Mouse (Mus musculus): ENCODE measurements around the gene Map2k4. TPM values are rescaled to one million over a fixed set of nuclear protein-coding genes. Genes with fewer than 3 reads are reported as not detected.

Gene Map2k4
- polyA plus RNA-seq (2015; fragmentation: Nextera tagmentation; extraction: Ambion mirVana), result 55.7 and 58.2 TPM in 2 replicates

- Histone ChIP-seq H3K4me2 (peak within 1 kb of the TSS; percentile 62), H3K9me3 (replicated peaks) (no peaks in the 10 kb centered on the region), H3K4me1 (replicated peaks) (peaks cover 23% of the 10 kb centered on the region), H3K9ac (peak within 1 kb of the TSS; percentile 99), H3K27me3 (no peaks in the 10 kb centered on the region), H3K36me3 (no peaks in the 10 kb centered on the region), H3K27ac (peak within 1 kb of the TSS; percentile 85), H3K4me3 (peak within 1 kb of the TSS; percentile 97)
- peak; percentile 99 for ATAC-seq (replicated peaks; ENCODE audit: insufficient number of reproducible peaks, insufficient read depth, low FRiP score, low read depth)
- WGBS, result 2% methylated on average over 36 of the region's 36 CpGs
Observed at GRCm38 (mm10) chr11:65788154-65788553, at the start of gene Map2k4. Gene Map2k4 (minus strand): TSS chr11:65788297.

GRCm38 (mm10) chr11:65824556-65824955 is 36.5 kb upstream of the Map2k4 start:
- H3K4me2 ChIP-seq, result no peak overlapping the region
- no peaks in the 10 kb centered on the region for H3K27me3 ChIP-seq
- no peak overlapping the region for H3K9ac ChIP-seq
- no peak for ATAC-seq (replicated peaks; ENCODE audit: insufficient number of reproducible peaks, insufficient read depth, low FRiP score, low read depth)
- peaks cover 50% of the 10 kb centered on the region for H3K36me3 ChIP-seq
- H3K27ac ChIP-seq, result no peak overlapping the region
- no peaks in the 10 kb centered on the region for H3K4me1 ChIP-seq (replicated peaks)
- no peak overlapping the region for H3K4me3 ChIP-seq
- H3K9me3 ChIP-seq (replicated peaks), result no peaks in the 10 kb centered on the region
- 91% methylated on average over 3 of the region's 3 CpGs for WGBS

GRCm38 (mm10) chr11:65820877-65821276 is 32.8 kb upstream of the Map2k4 start:
- no peak for ATAC-seq (replicated peaks; ENCODE audit: insufficient number of reproducible peaks, insufficient read depth, low FRiP score, low read depth)

GRCm38 (mm10) chr11:65820280-65820679 is 32.2 kb upstream of the Map2k4 start:
- ATAC-seq (replicated peaks; ENCODE audit: insufficient number of reproducible peaks, insufficient read depth, low FRiP score, low read depth), result no peak
- peaks cover 43% of the 10 kb centered on the region for H3K36me3 ChIP-seq
- no peak overlapping the region for H3K27ac ChIP-seq
- peaks cover 6% of the 10 kb centered on the region; the same call in 1 of the 2 replicates for H3K4me1 ChIP-seq (replicated peaks)
- H3K9ac ChIP-seq, result no peak overlapping the region
- H3K27me3 ChIP-seq, result no peaks in the 10 kb centered on the region
- no peak overlapping the region for H3K4me3 ChIP-seq
- H3K9me3 ChIP-seq (replicated peaks), result no peaks in the 10 kb centered on the region
- WGBS, result 65% methylated on average over 5 of the region's 5 CpGs
- no peak overlapping the region for H3K4me2 ChIP-seq

More at GRCm38 (mm10) chr11:65820877-65821276, 32.8 kb upstream of the Map2k4 start:
- no peak overlapping the region for H3K4me2 ChIP-seq
- H3K4me3 ChIP-seq, result no peak overlapping the region
- no peaks in the 10 kb centered on the region for H3K27me3 ChIP-seq
- no peaks in the 10 kb centered on the region for H3K9me3 ChIP-seq (replicated peaks)
- H3K27ac ChIP-seq, result no peak overlapping the region
- H3K36me3 ChIP-seq, result peaks cover 40% of the 10 kb centered on the region
- H3K4me1 ChIP-seq (replicated peaks), result peaks cover 3% of the 10 kb centered on the region; the same call in 1 of the 2 replicates
- 15% methylated on average over 7 of the region's 7 CpGs for WGBS
- H3K9ac ChIP-seq, result no peak overlapping the region

GRCm38 (mm10) chr11:65818193-65818592 is 30.1 kb upstream of the Map2k4 start:
- WGBS, result 68% methylated on average over 1 of the region's 1 CpGs
- peaks cover 45% of the 10 kb centered on the region for H3K36me3 ChIP-seq

GRCm38 (mm10) chr11:65816237-65816636 is 28.1 kb upstream of the Map2k4 start:
- Histone ChIP-seq H3K9ac (no peak overlapping the region), H3K4me3 (no peak overlapping the region), H3K9me3 (replicated peaks) (no peaks in the 10 kb centered on the region), H3K27ac (no peak overlapping the region), H3K4me2 (no peak overlapping the region), H3K4me1 (replicated peaks) (peaks cover 6% of the 10 kb centered on the region), H3K27me3 (no peaks in the 10 kb centered on the region), H3K36me3 (peaks cover 29% of the 10 kb centered on the region; the same call in 1 of the 2 replicates)
- ATAC-seq (replicated peaks; ENCODE audit: insufficient number of reproducible peaks, insufficient read depth, low FRiP score, low read depth), result no peak
- 60% methylated on average over 6 of the region's 6 CpGs for WGBS

More at GRCm38 (mm10) chr11:65818193-65818592, 30.1 kb upstream of the Map2k4 start:
- Histone ChIP-seq H3K4me1 (replicated peaks) (peaks cover 6% of the 10 kb centered on the region; the same call in 1 of the 2 replicates), H3K9ac (no peak overlapping the region), H3K4me3 (no peak overlapping the region), H3K27me3 (no peaks in the 10 kb centered on the region), H3K4me2 (no peak overlapping the region), H3K9me3 (replicated peaks) (no peaks in the 10 kb centered on the region), H3K27ac (no peak overlapping the region)
- no peak for ATAC-seq (replicated peaks; ENCODE audit: insufficient number of reproducible peaks, insufficient read depth, low FRiP score, low read depth)

GRCm38 (mm10) chr11:65814381-65814780 is 26.3 kb upstream of the Map2k4 start:
- Histone ChIP-seq H3K27me3 (no peaks in the 10 kb centered on the region), H3K4me3 (no peak overlapping the region), H3K4me1 (replicated peaks) (peaks cover 6% of the 10 kb centered on the region), H3K27ac (no peak overlapping the region), H3K9ac (no peak overlapping the region), H3K36me3 (peaks cover 26% of the 10 kb centered on the region; the same call in 1 of the 2 replicates), H3K4me2 (no peak overlapping the region), H3K9me3 (replicated peaks) (no peaks in the 10 kb centered on the region)
- 91% methylated on average over 9 of the region's 9 CpGs for WGBS
- no peak for ATAC-seq (replicated peaks; ENCODE audit: insufficient number of reproducible peaks, insufficient read depth, low FRiP score, low read depth)

- H3K27ac ChIP-seq, result no peak overlapping the region
- no peak overlapping the region for H3K4me3 ChIP-seq
- H3K27me3 ChIP-seq, result no peaks in the 10 kb centered on the region
- peaks cover 13% of the 10 kb centered on the region for H3K4me1 ChIP-seq (replicated peaks)
- H3K36me3 ChIP-seq, result peaks cover 21% of the 10 kb centered on the region; the same call in 1 of the 2 replicates
- no peak overlapping the region for H3K4me2 ChIP-seq
- no peak overlapping the region for H3K9ac ChIP-seq
- H3K9me3 ChIP-seq (replicated peaks), result no peaks in the 10 kb centered on the region
- 40% methylated on average over 5 of the region's 5 CpGs for WGBS
- no peak for ATAC-seq (replicated peaks; ENCODE audit: insufficient number of reproducible peaks, insufficient read depth, low FRiP score, low read depth)
Observed at GRCm38 (mm10) chr11:65812088-65812487, 24.0 kb upstream of the Map2k4 start.

- Histone ChIP-seq H3K27ac (peak overlapping the region; percentile 88), H3K36me3 (no peaks in the 10 kb centered on the region), H3K4me1 (replicated peaks) (peaks cover 7% of the 10 kb centered on the region), H3K4me2 (peak overlapping the region; percentile 88), H3K27me3 (no peaks in the 10 kb centered on the region), H3K9me3 (replicated peaks) (no peaks in the 10 kb centered on the region), H3K4me3 (peak overlapping the region; percentile 78), H3K9ac (peak overlapping the region; percentile 74)
- no peak for ATAC-seq (replicated peaks; ENCODE audit: insufficient number of reproducible peaks, insufficient read depth, low FRiP score, low read depth)
- WGBS, result 41% methylated on average over 7 of the region's 7 CpGs
Observed at GRCm38 (mm10) chr11:65807601-65808000, 19.5 kb upstream of the Map2k4 start.

GRCm38 (mm10) chr11:65806909-65807504 is 18.9 kb upstream of the Map2k4 start, which contains the start of gene Zkscan6:
Gene Zkscan6 (plus strand): TSS chr11:65807175.
- H3K4me1 ChIP-seq (replicated peaks), result peaks cover 7% of the 10 kb centered on the region
- peak; percentile 97 for ATAC-seq (replicated peaks; ENCODE audit: insufficient number of reproducible peaks, insufficient read depth, low FRiP score, low read depth)
- H3K9me3 ChIP-seq (replicated peaks), result no peaks in the 10 kb centered on the region
- H3K27ac ChIP-seq, result peak within 1 kb of the TSS; percentile 88
- H3K27me3 ChIP-seq, result no peaks in the 10 kb centered on the region
- H3K9ac ChIP-seq, result peak within 1 kb of the TSS; percentile 74
- WGBS, result under 1% methylated on average over 58 of the region's 58 CpGs
- peak within 1 kb of the TSS; percentile 78 for H3K4me3 ChIP-seq
- peak within 1 kb of the TSS; percentile 88 for H3K4me2 ChIP-seq
- no peaks in the 10 kb centered on the region for H3K36me3 ChIP-seq

- WGBS, result under 1% methylated on average over 20 of the region's 20 CpGs
- Histone ChIP-seq H3K27me3 (no peaks in the 10 kb centered on the region), H3K4me1 (replicated peaks) (peaks cover 7% of the 10 kb centered on the region), H3K36me3 (no peaks in the 10 kb centered on the region), H3K4me3 (peak overlapping the region; percentile 78), H3K27ac (peak overlapping the region; percentile 88), H3K9me3 (replicated peaks) (no peaks in the 10 kb centered on the region), H3K4me2 (peak overlapping the region; percentile 88), H3K9ac (peak overlapping the region; percentile 65)
- ATAC-seq (replicated peaks; ENCODE audit: insufficient number of reproducible peaks, insufficient read depth, low FRiP score, low read depth), result peak; percentile 11; the same call in 1 of the 2 replicates
Observed at GRCm38 (mm10) chr11:65806321-65806904, 18.3 kb upstream of the Map2k4 start.
